Mouse (Mus musculus): Measurements from ENCODE around the gene Smbd1. TPM values are rescaled to one million over a fixed set of nuclear protein-coding genes. Genes with fewer than 3 reads are reported as not detected.

The Smbd1 gene
- polyA plus RNA-seq, 1 experiment, result 1.5 TPM

DNA sequence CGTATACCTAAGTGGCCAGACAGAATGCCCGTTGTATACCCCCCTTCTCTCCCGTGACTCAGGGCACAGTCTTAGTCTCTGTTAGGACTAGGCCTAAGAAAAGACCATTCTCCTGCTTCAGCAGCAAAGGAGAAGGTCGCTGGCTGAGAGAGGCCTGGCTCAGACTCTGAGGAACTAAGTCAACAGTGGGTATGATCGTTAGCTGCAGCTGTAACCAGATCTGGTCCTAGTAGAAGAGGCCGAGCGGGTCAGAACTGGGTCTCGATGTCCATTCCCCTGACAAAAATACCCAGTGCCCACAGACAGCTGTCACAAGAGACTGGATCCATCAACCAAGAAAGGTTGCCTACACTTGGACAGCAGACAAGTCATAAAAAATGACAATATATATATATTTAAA lies 13.2 kb upstream of the Smbd1 start:
- H3K4me3 ChIP-seq (ENCODE audit: low read depth, low read length), result no peak overlapping the region
- 92% methylated on average over 8 of the region's 8 CpGs for WGBS

DNA sequence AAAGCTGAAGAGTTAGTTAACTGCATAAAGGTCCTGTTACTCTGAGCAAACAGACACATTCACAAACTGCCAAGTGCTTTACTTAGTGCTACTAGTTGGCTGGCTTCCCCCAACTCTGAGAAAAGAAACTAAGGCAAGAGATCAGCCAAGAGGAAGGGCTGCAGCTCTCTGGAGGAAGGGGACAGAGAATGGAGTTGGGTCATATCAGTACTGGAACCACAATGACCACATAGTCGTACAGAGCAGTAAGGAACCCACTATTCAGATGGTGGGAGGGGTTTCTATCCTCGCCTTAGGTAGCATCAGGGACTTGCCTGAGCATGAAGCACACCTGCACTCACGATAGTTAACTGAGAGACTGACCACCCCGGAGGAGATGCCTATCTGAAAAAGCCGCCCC lies 12.6 kb upstream of the Smbd1 start:
- Histone ChIP-seq H3K4me3 (ENCODE audit: low read depth, low read length) (no peak overlapping the region), H3K4me1 (ENCODE audit: control insufficient read depth, insufficient read depth, insufficient read length, low read length) (no peaks in the 10 kb centered on the region), H3K27me3 (ENCODE audit: control insufficient read depth, insufficient read depth, low read length) (no peaks in the 10 kb centered on the region), H3K36me3 (ENCODE audit: control insufficient read depth, insufficient read depth, low read length) (peaks cover 50% of the 10 kb centered on the region), H3K27ac (ENCODE audit: insufficient read depth, low read depth, low read length) (no peak overlapping the region)
- 82% methylated on average over 5 of the region's 5 CpGs for WGBS
- TF ChIP-seq POLR2A (IDR thresholded peaks at IDR 0.05; ENCODE audit: low read depth, low read length) (no peak), CTCF (IDR thresholded peaks at IDR 0.05; ENCODE audit: extremely low read depth, insufficient read length, insufficient replicate concordance, low read depth, low read length) (no peak)

More for the DNA sequence above, 13.2 kb upstream of the Smbd1 start:
- H3K27me3 ChIP-seq (ENCODE audit: control insufficient read depth, insufficient read depth, low read length), result no peaks in the 10 kb centered on the region
- H3K27ac ChIP-seq (ENCODE audit: insufficient read depth, low read depth, low read length), result no peak overlapping the region
- TF ChIP-seq POLR2A (IDR thresholded peaks at IDR 0.05; ENCODE audit: low read depth, low read length) (no peak), CTCF (IDR thresholded peaks at IDR 0.05; ENCODE audit: extremely low read depth, insufficient read length, insufficient replicate concordance, low read depth, low read length) (no peak)
- peaks cover 51% of the 10 kb centered on the region for H3K36me3 ChIP-seq (ENCODE audit: control insufficient read depth, insufficient read depth, low read length)
- H3K4me1 ChIP-seq (ENCODE audit: control insufficient read depth, insufficient read depth, insufficient read length, low read length), result no peaks in the 10 kb centered on the region

DNA sequence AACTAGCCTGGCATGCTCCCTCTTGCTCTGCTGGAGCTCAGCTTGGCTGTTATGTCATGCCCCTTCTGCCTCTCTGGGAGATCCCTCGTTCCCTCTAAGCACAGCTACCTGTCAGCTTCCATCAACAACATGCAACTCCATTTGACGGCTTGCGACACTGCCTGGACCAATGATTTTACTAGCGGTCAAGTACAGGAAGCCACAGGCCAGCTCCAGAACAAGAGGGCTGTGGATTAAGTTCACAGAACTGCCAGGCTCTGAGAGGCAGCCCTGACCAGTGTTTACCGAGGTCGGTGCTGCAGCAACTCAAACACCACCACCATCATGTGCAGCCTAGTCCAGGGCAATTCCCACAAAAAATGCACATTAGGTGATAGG lies 12.2 kb upstream of the Smbd1 start:
- Histone ChIP-seq H3K36me3 (ENCODE audit: control insufficient read depth, insufficient read depth, low read length) (peaks cover 46% of the 10 kb centered on the region), H3K27me3 (ENCODE audit: control insufficient read depth, insufficient read depth, low read length) (no peaks in the 10 kb centered on the region), H3K4me3 (ENCODE audit: low read depth, low read length) (no peak overlapping the region), H3K4me1 (ENCODE audit: control insufficient read depth, insufficient read depth, insufficient read length, low read length) (no peaks in the 10 kb centered on the region), H3K27ac (ENCODE audit: insufficient read depth, low read depth, low read length) (no peak overlapping the region)
- 72% methylated on average over 6 of the region's 6 CpGs for WGBS
- TF ChIP-seq POLR2A (IDR thresholded peaks at IDR 0.05; ENCODE audit: low read depth, low read length), result no peak
- TF ChIP-seq CTCF (IDR thresholded peaks at IDR 0.05; ENCODE audit: extremely low read depth, insufficient read length, insufficient replicate concordance, low read depth, low read length), result no peak

DNA sequence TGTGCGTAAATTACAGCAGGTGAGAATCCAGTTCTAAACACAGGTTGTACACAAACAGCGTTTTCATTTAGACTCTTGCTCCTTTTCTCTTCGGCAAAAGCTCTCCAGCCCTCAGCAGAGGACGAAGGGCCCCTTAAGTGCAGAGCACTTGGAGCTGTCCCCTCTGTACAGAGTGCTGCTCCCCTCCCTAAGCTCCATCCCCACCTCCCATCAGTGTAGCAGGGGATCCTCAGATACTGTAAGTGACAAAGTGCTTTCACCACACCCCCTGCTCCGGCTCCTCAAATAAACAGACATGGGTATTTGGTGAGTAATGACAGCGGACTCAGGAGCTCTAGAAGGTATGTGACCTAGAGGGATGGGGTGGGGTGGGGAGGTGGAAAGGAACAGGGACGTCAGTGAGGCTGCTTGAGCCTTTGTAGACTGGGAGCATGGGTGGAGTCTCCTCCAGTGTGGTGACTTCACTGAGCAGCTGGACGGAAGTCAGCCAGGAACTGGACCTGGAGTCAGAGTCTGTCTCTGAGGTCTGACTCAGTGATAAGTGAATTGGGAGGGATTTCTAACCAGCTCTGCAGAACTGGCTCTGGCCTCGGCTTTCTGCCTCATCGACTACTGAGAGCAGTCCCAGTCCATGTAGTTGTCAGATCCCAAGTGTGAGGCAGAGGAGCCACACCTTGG lies 11.6 kb upstream of the Smbd1 start:
- TF ChIP-seq POLR2A (IDR thresholded peaks at IDR 0.05; ENCODE audit: low read depth, low read length) (no peak), CTCF (IDR thresholded peaks at IDR 0.05; ENCODE audit: extremely low read depth, insufficient read length, insufficient replicate concordance, low read depth, low read length) (no peak)
- H3K27ac ChIP-seq (ENCODE audit: insufficient read depth, low read depth, low read length), result no peak overlapping the region

GRCm38 (mm10) chr16:32818441-32818840 lies 8.2 kb upstream of the Smbd1 start:
- Histone ChIP-seq H3K36me3 (ENCODE audit: control insufficient read depth, insufficient read depth, low read length) (peaks cover 11% of the 10 kb centered on the region), H3K27ac (ENCODE audit: insufficient read depth, low read depth, low read length) (no peak overlapping the region), H3K4me3 (ENCODE audit: low read depth, low read length) (no peak overlapping the region), H3K27me3 (ENCODE audit: control insufficient read depth, insufficient read depth, low read length) (no peaks in the 10 kb centered on the region), H3K4me1 (ENCODE audit: control insufficient read depth, insufficient read depth, insufficient read length, low read length) (peaks cover 9% of the 10 kb centered on the region; the same call in 1 of the 2 replicates)
- TF ChIP-seq CTCF (IDR thresholded peaks at IDR 0.05; ENCODE audit: extremely low read depth, insufficient read length, insufficient replicate concordance, low read depth, low read length) (no peak), POLR2A (IDR thresholded peaks at IDR 0.05; ENCODE audit: low read depth, low read length) (no peak)
- 80% methylated on average over 5 of the region's 5 CpGs for WGBS

More for the DNA sequence above, 11.6 kb upstream of the Smbd1 start:
- Histone ChIP-seq H3K27me3 (ENCODE audit: control insufficient read depth, insufficient read depth, low read length) (no peaks in the 10 kb centered on the region), H3K4me3 (ENCODE audit: low read depth, low read length) (no peak overlapping the region), H3K36me3 (ENCODE audit: control insufficient read depth, insufficient read depth, low read length) (peaks cover 41% of the 10 kb centered on the region), H3K4me1 (ENCODE audit: control insufficient read depth, insufficient read depth, insufficient read length, low read length) (no peaks in the 10 kb centered on the region)
- WGBS, result 62% methylated on average over 10 of the region's 10 CpGs

- WGBS, result 85% methylated on average over 4 of the region's 4 CpGs
- H3K36me3 ChIP-seq (ENCODE audit: control insufficient read depth, insufficient read depth, low read length), result 0 out of 2 replicates have a peak, but pooled peaks cover 7% of the 10 kb centered on the region
- H3K4me1 ChIP-seq (ENCODE audit: control insufficient read depth, insufficient read depth, insufficient read length, low read length), result peaks cover 9% of the 10 kb centered on the region; the same call in 1 of the 2 replicates
- no peak overlapping the region for H3K27ac ChIP-seq (ENCODE audit: insufficient read depth, low read depth, low read length)
- no peak for TF ChIP-seq CTCF (IDR thresholded peaks at IDR 0.05; ENCODE audit: extremely low read depth, insufficient read length, insufficient replicate concordance, low read depth, low read length)
- no peak for TF ChIP-seq POLR2A (IDR thresholded peaks at IDR 0.05; ENCODE audit: low read depth, low read length)
- H3K4me3 ChIP-seq (ENCODE audit: low read depth, low read length), result no peak overlapping the region
- H3K27me3 ChIP-seq (ENCODE audit: control insufficient read depth, insufficient read depth, low read length), result no peaks in the 10 kb centered on the region
These were observed 7.8 kb upstream of the Smbd1 start for GRCm38 (mm10) chr16:32818036-32818435.

GRCm38 (mm10) chr16:32815160-32815605 lies 4.9 kb upstream of the Smbd1 start:
- no peak overlapping the region for H3K27ac ChIP-seq (ENCODE audit: insufficient read depth, low read depth, low read length)
- 9% methylated on average over 6 of the region's 6 CpGs for WGBS
- H3K4me1 ChIP-seq (ENCODE audit: control insufficient read depth, insufficient read depth, insufficient read length, low read length), result peaks cover 11% of the 10 kb centered on the region; the same call in 1 of the 2 replicates
- H3K4me3 ChIP-seq (ENCODE audit: low read depth, low read length), result peak overlapping the region; percentile 69
- H3K27me3 ChIP-seq (ENCODE audit: control insufficient read depth, insufficient read depth, low read length), result no peaks in the 10 kb centered on the region
- TF ChIP-seq CTCF (IDR thresholded peaks at IDR 0.05; ENCODE audit: extremely low read depth, insufficient read length, insufficient replicate concordance, low read depth, low read length), result no peak
- no peak for TF ChIP-seq POLR2A (IDR thresholded peaks at IDR 0.05; ENCODE audit: low read depth, low read length)
- no peaks in the 10 kb centered on the region for H3K36me3 ChIP-seq (ENCODE audit: control insufficient read depth, insufficient read depth, low read length)

Measured in small intestine, adult 2 months (tissue).